Mouse (Mus musculus) neural tube, embryonic 15.5 days (tissue): ENCODE measurements around the gene Zfp804b. TPM values are rescaled to one million over a fixed set of nuclear protein-coding genes. Genes with fewer than 3 reads are reported as not detected.
A peak's percentile ranks its signal among the peaks of the same experiment; 100 is the strongest.

ENCODE experiments used
- ATAC-seq: fragments of 200-750 bp; cut with Nextera tagmentation; 2 replicates; pipeline ENCODE4 v1.8.0; 2017; ENCODE audit warnings: mild to moderate bottlenecking, moderate TSS enrichment, moderate library complexity; ENCODE audit not compliant: low FRiP score
- H3K27ac ChIP-seq: fragments of 300-500 bp; sonication (generic); replicated peaks from 2 replicates; pipeline ENCODE4 v1.5.1; 2015; ENCODE audit warnings: mild to moderate bottlenecking, inconsistent platforms
- H3K27me3 ChIP-seq: fragments of 300-500 bp; sonication (generic); replicated peaks from 2 replicates; pipeline ENCODE4 v1.6.1; 2015; ENCODE audit warnings: inconsistent platforms
- H3K36me3 ChIP-seq: fragments of 300-500 bp; sonication (generic); 2 replicates; pipeline ENCODE4 v1.6.1; 2015; ENCODE audit warnings: inconsistent platforms
- H3K4me1 ChIP-seq: fragments of 300-500 bp; sonication (generic); 2 replicates; pipeline ENCODE4 v1.6.1; 2015; ENCODE audit warnings: inconsistent platforms
- H3K4me2 ChIP-seq: fragments of 300-500 bp; sonication (generic); 2 replicates; pipeline ENCODE4 v1.6.1; 2015; ENCODE audit warnings: inconsistent platforms, mild to moderate bottlenecking, moderate library complexity
- H3K4me3 ChIP-seq: fragments of 300-500 bp; sonication (generic); replicated peaks from 2 replicates; pipeline ENCODE4 v1.5.1; 2015; ENCODE audit warnings: mild to moderate bottlenecking, inconsistent platforms
- H3K9ac ChIP-seq: fragments of 300-500 bp; sonication (generic); replicated peaks from 2 replicates; pipeline ENCODE4 v1.6.1; 2015; ENCODE audit warnings: mild to moderate bottlenecking, inconsistent platforms
- H3K9me3 ChIP-seq: fragments of 300-500 bp; sonication (generic); replicated peaks from 2 replicates; pipeline ENCODE4 v1.6.1; 2016; ENCODE audit warnings: inconsistent platforms
- WGBS: fragments of 180-500 bp; shearing (Covaris S2); methylation state at CpG from one replicate; pipeline ENCODE4 v1.1.7; 2015; ENCODE audit warnings: mixed read lengths; 5-methylcytosine and 5-hydroxymethylcytosine counted together
- polyA plus RNA-seq: library from polyadenylated mRNA; unstranded; fragments of >200 nt; fragmentation: Nextera tagmentation; extraction: Ambion mirVana; gene quantifications from 2 replicates; pipeline ENCODE4 v1.2.1, GENCODE M21; 2015

Gene Zfp804b
- polyA plus RNA-seq, 1 experiment from 2014 or later, result 4.1 TPM

DNA sequence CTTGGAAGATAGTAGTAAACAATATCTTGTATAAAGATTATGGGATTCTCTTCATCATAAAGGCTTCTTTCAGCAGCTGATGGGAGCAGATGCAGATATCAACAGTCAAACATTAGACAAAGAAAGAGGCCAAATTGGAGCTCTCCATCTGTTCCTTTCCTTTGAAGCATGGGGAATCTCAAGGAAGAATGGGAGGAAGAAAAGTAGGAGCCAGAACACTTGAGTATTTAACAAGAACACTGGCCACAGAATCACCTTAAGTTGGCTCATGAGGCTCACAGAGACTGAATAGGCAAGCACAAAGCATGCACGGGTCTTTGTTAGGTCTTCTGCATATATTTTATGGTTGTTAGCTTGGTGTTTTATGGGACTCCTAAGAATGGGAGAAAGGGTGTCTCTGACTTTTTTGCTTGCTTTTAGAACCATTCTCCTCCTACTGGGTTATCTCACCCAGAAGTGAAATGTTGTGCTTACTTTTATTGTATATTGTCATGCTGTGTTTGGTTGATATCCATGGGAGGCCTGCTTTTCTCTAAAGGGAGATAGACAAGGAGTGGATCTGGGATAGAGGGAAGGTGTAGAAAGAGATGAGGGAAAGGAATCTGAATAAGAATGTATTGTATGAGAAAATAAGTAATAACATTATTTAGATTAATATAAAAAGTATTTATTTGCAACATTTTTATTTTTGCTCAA is 270.5 kb downstream of the Zfp804b start:
- no peaks in the 10 kb centered on the region for H3K36me3 ChIP-seq
- no peak overlapping the region for H3K4me3 ChIP-seq
- no peak overlapping the region for H3K4me2 ChIP-seq
- no peak for ATAC-seq
- H3K9ac ChIP-seq, result no peak overlapping the region
- H3K27ac ChIP-seq, result no peak overlapping the region
- H3K4me1 ChIP-seq, result no peaks in the 10 kb centered on the region
- WGBS, result 19% methylated on average over 1 of the region's 1 CpGs
- H3K27me3 ChIP-seq, result no peaks in the 10 kb centered on the region
- H3K9me3 ChIP-seq, result no peaks in the 10 kb centered on the region

DNA sequence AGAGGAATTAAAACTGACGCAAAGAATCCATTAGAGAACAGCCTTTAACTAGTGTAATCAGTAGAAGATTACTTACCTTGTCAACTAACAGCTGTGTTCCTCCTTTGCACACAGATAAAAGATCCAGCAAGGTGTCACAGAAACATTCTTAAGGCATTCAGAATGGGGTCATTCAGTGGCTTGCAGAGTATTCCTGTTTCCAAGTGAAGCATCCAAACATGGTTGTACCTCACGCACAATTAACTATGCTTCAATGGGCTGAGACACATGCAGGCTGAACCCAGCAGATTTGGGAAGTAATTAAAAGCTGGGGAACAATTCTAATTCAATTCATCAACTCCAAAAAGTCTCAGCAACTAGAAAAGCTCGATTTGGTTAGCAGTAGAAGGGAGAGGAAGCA is 337.1 kb downstream of the Zfp804b start:
- Histone ChIP-seq H3K9me3 (no peaks in the 10 kb centered on the region), H3K27ac (no peak overlapping the region), H3K27me3 (no peaks in the 10 kb centered on the region), H3K36me3 (no peaks in the 10 kb centered on the region), H3K4me2 (no peak overlapping the region), H3K4me1 (no peaks in the 10 kb centered on the region), H3K9ac (no peak overlapping the region), H3K4me3 (no peak overlapping the region)
- 40% methylated on average over 3 of the region's 3 CpGs for WGBS
- ATAC-seq, result peak; percentile 59; the same call in 1 of the 2 replicates

DNA sequence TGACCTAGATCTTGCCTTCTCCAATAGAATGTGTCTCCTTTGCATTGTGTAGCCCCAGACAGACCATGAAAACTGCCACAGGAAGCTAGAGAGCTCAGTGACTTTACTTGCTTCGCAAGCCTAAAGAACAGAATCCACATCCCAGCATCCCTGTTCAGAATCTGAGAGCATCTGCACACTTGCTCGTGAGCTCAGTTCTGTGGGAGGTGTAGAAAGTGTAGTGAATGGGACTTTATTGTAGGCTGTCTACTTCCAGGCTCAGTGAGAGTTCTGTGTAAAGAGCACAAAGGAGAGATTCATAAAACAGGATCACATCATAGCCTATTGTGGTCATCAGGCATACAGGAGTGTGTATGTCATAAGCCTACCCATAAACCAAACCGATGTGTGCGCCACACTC is 360.6 kb downstream of the Zfp804b start:
- Histone ChIP-seq H3K27me3 (no peaks in the 10 kb centered on the region), H3K4me2 (no peak overlapping the region), H3K9me3 (no peaks in the 10 kb centered on the region), H3K9ac (no peak overlapping the region), H3K4me3 (no peak overlapping the region), H3K27ac (no peak overlapping the region), H3K36me3 (no peaks in the 10 kb centered on the region), H3K4me1 (no peaks in the 10 kb centered on the region)
- ATAC-seq, result no peak
- 83% methylated on average over 4 of the region's 4 CpGs for WGBS

DNA sequence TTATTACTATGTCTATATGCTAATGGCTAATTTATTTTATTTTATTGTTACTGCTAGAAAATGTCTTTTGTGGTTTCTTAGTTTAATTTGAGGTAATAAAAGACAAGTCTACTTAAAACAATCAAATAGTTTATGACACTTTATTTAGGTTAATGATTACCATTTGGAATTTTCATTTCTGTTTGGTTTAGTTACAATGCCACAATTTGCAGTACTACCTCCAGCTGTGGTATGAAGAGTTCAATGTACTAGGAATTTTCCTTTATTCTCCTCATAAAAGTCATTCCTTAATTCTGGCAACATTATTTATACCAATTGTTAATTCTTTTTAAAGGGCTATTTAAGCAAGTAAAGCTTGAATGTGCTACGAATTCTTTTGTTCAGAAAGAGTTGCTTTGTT is 409.7 kb downstream of the Zfp804b start:
- Histone ChIP-seq H3K9ac (no peak overlapping the region), H3K27me3 (no peaks in the 10 kb centered on the region), H3K36me3 (no peaks in the 10 kb centered on the region), H3K4me2 (no peak overlapping the region), H3K4me3 (no peak overlapping the region), H3K4me1 (no peaks in the 10 kb centered on the region), H3K9me3 (no peaks in the 10 kb centered on the region), H3K27ac (no peak overlapping the region)
- WGBS, result 33% methylated on average over 1 of the region's 1 CpGs
- ATAC-seq, result no peak

DNA sequence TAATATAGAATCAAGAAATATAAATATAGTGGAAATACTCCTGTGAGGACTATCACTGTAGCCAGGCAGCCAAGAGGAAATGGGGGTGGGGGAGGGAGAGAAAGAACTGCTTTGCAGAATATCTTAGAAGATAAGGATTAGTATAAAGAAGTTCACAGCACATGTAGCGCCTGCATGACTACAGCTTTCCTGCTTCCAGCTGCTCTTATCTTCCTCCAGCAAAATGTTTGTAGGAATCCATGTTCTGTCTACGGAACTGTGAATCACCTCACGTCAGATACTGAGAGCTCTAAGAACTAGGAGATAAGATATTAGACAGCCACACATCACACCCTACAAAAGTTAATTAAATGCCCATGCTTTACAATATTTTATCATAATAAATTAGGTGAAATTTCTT is 433.3 kb downstream of the Zfp804b start:
- Histone ChIP-seq H3K27ac (no peak overlapping the region), H3K9ac (no peak overlapping the region), H3K9me3 (no peaks in the 10 kb centered on the region), H3K4me3 (no peak overlapping the region), H3K4me2 (no peak overlapping the region), H3K36me3 (no peaks in the 10 kb centered on the region), H3K4me1 (no peaks in the 10 kb centered on the region), H3K27me3 (no peaks in the 10 kb centered on the region)
- ATAC-seq, result no peak
- WGBS, result 90% methylated on average over 3 of the region's 3 CpGs

DNA sequence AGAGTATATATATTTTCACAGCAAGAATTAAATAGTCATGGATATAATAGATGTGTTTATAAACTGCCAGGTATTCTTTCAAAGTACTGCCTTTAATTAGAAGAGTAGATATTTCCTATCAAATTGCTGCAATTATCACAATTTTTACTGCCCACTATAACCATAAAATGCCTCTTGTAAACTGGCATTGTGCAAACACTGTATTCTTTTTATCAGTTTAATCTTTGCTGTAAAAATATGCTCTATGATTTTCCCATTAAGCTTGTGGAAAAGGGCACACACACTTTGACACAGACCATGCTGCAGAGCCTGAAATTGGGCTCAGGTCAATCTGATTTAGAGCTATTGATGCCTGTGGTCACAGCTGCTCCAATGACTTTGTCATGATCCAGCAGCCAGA is 463.2 kb downstream of the Zfp804b start:
- Histone ChIP-seq H3K9ac (no peak overlapping the region), H3K27ac (no peak overlapping the region), H3K4me3 (no peak overlapping the region), H3K4me1 (no peaks in the 10 kb centered on the region), H3K36me3 (no peaks in the 10 kb centered on the region), H3K4me2 (no peak overlapping the region), H3K27me3 (no peaks in the 10 kb centered on the region), H3K9me3 (no peaks in the 10 kb centered on the region)
- no peak for ATAC-seq

DNA sequence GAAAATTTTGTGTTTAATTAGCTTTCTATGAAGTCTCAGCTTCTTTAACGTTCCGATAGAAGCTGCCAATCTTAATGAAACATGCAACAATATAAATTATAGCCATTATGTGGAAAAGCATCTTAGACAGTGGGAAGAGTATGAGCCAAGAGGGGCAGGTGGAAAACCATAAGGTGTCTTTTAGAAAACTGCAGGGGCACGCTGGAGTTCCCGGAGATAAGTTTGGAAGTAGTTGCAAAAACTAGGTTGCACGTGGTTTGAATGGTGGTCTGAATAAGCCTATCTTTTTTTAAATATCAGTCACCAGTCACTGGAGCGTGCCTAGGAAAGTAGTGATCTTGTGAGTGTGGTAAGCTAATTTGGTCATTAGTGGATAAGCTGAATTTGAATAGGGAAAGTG is 473.0 kb downstream of the Zfp804b start:
- WGBS, result 90% methylated on average over 6 of the region's 6 CpGs
- no peaks in the 10 kb centered on the region for H3K9me3 ChIP-seq
- ATAC-seq, result no peak
- no peak overlapping the region for H3K4me3 ChIP-seq
- H3K9ac ChIP-seq, result no peak overlapping the region
- no peaks in the 10 kb centered on the region for H3K36me3 ChIP-seq
- H3K27ac ChIP-seq, result no peak overlapping the region
- H3K4me1 ChIP-seq, result no peaks in the 10 kb centered on the region
- H3K27me3 ChIP-seq, result no peaks in the 10 kb centered on the region
- H3K4me2 ChIP-seq, result no peak overlapping the region

DNA sequence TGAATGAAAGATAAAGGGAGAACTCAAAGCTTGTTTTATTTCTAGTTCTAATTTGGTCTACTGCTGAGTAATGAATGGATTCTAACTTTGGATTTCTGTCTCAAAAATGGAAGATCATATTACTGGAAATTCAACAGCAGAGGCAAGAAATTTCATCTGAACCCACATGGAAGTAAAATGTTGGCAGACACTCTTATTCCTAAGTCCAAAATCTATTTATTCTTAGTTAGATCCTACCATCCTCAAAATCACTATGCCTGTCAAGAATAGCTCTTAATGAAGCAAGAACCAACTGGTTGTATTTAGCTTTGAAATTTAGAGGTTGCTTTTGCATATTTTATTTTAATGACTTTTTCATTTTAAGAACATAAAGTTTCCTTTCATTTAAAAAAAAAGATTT is 473.6 kb downstream of the Zfp804b start:
- Histone ChIP-seq H3K36me3 (no peaks in the 10 kb centered on the region), H3K4me3 (no peak overlapping the region), H3K4me1 (no peaks in the 10 kb centered on the region), H3K9me3 (no peaks in the 10 kb centered on the region), H3K9ac (no peak overlapping the region), H3K4me2 (no peak overlapping the region), H3K27ac (no peak overlapping the region), H3K27me3 (no peaks in the 10 kb centered on the region)
- no peak for ATAC-seq

DNA sequence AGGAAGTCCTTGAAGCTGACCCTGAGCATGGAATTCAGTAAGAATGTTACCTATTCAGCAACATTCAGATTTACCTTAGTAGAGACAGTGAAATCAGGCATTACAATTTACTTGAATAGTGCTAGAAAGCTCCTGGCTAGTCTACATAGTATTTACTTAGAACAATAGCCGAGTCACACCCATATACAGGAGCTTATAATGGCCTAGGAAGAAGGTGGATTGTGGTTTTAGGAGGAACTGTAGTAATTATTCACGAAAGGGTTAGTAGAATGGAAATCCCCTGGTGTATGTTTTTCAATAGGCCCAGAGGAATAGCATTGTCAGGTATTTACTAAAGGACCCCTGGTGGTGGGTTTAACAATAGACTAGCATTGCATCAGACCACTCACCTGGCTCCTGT is 549.2 kb downstream of the Zfp804b start:
- 81% methylated on average over 2 of the region's 2 CpGs for WGBS
- no peak overlapping the region for H3K27ac ChIP-seq

DNA sequence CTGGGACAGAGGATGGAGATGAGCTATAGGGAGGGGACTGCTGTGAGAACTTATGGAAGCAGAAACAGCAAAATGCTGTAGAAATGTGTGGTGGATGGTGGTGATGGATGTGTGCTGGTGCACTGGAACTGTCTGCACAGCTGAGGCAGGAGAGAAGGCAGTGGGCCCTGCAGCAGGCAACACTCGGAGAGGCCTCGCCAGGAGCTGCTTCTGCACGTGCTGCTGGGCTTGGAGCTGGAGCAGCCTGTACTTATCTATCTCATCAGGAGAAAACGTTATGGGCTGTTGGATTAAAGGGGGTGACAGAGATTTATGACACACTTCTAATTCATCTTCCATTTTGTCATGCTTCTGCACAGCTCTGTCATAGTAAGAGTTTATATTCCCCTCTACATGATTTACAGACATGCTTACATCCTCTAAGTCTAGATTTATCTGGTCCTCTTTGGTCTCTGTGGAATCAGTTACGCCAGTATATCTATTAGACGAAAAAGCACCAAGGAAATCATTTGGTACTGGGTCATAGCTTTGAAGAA is 575.1 kb downstream of the Zfp804b start:
- Histone ChIP-seq H3K9me3 (no peaks in the 10 kb centered on the region), H3K9ac (no peak overlapping the region), H3K27me3 (no peaks in the 10 kb centered on the region), H3K4me2 (no peak overlapping the region), H3K27ac (no peak overlapping the region), H3K4me1 (no peaks in the 10 kb centered on the region), H3K4me3 (no peak overlapping the region), H3K36me3 (no peaks in the 10 kb centered on the region)
- WGBS, result 52% methylated on average over 6 of the region's 6 CpGs
- 0 out of 2 replicates have a peak, but pooled peaks have one; percentile 41 for ATAC-seq

More for the DNA sequence above, 549.2 kb downstream of the Zfp804b start:
- no peak overlapping the region for H3K4me3 ChIP-seq
- ATAC-seq, result no peak
- H3K4me1 ChIP-seq, result no peaks in the 10 kb centered on the region
- H3K4me2 ChIP-seq, result no peak overlapping the region
- H3K9me3 ChIP-seq, result no peaks in the 10 kb centered on the region
- H3K27me3 ChIP-seq, result no peaks in the 10 kb centered on the region
- no peak overlapping the region for H3K9ac ChIP-seq
- H3K36me3 ChIP-seq, result no peaks in the 10 kb centered on the region
